Mouse (Mus musculus) MEL (cell line): ENCODE results near the gene Mfap4.

Experiments
- CHD2 ChIP-seq: IDR thresholded peaks from 2 replicates; pipeline ENCODE4 v1.6.1; 2011; ENCODE audit warnings: low read length, improper control_type of control experiment
- CTCF ChIP-seq, 3 experiments: IDR thresholded peaks in 2 of 3; conservative IDR thresholded peaks in 1 of 3; 2 replicates each; pipeline ENCODE4 v1.5.1; 2011 to 2012; ENCODE audit warnings: low read length in 3 of 3, low read depth in 2 of 3, mild to moderate bottlenecking in 2 of 3, improper control_type of control experiment in 1 of 3, inconsistent platforms in 1 of 3, mixed read lengths in 1 of 3, moderate library complexity in 1 of 3; ENCODE audit not compliant: control insufficient read depth in 1 of 3, insufficient read depth in 1 of 3, poor library complexity in 1 of 3, severe bottlenecking in 1 of 3
- POLR2A ChIP-seq, 2 experiments: IDR thresholded peaks; 2 replicates each; pipeline ENCODE4 v1.6.1; 2011 to 2012; ENCODE audit warnings: low read length in 2 of 2, mild to moderate bottlenecking in 2 of 2, control low read depth in 1 of 2, improper control_type of control experiment in 1 of 2, low read depth in 1 of 2, moderate library complexity in 1 of 2; ENCODE audit not compliant: control insufficient read depth in 1 of 2, insufficient read depth in 1 of 2, poor library complexity in 1 of 2

- TF ChIP-seq CTCF (IDR thresholded peaks at IDR 0.05 in 2 of 3, conservative IDR thresholded peaks at IDR 0.05 in 1 of 3; ENCODE audit: control insufficient read depth in 1 of 3, insufficient read depth in 1 of 3, low read depth in 2 of 3, low read length in 3 of 3, poor library complexity in 1 of 3, severe bottlenecking in 1 of 3) (no peak), CHD2 (peak; percentile 38; the same call in 1 of the 2 replicates), POLR2A (IDR thresholded peaks at IDR 0.05; ENCODE audit: control insufficient read depth in 1 of 2, insufficient read depth in 1 of 2, low read depth in 1 of 2, low read length in 2 of 2, poor library complexity in 1 of 2) (peak in 1 of 2 experiments; percentile 73; a peak in 2 of 4 replicates)
Measured at GRCm38 (mm10) chr11:61494129-61494997, 9.1 kb downstream of the Mfap4 start, which contains the start of gene Mapk7.
